Mouse (Mus musculus): ENCODE data around the gene Cutc. TPM values are rescaled to one million over a fixed set of nuclear protein-coding genes. Genes with fewer than 3 reads are reported as not detected.

Gene Cutc
- polyA plus RNA-seq, 1 experiment from 2014 or later: 16.3 TPM

Other genes starting within 250 kb of the Cutc start
- 57.5 and 63.9 TPM in 2 replicates for gene Got1, start 228.4 kb upstream of the Cutc start, polyA plus RNA-seq (2016; fragmentation: Nextera tagmentation; extraction: Ambion mirVana)
- gene Nkx2-3, start 140.7 kb upstream of the Cutc start, polyA plus RNA-seq (2016; fragmentation: Nextera tagmentation; extraction: Ambion mirVana): 2.4 TPM in 2 replicates
- gene Slc25a28, start 78.1 kb upstream of the Cutc start, polyA plus RNA-seq (2016; fragmentation: Nextera tagmentation; extraction: Ambion mirVana): 11.3 and 12.4 TPM in 2 replicates
- gene Entpd7, start 63.3 kb upstream of the Cutc start, polyA plus RNA-seq (2016; fragmentation: Nextera tagmentation; extraction: Ambion mirVana): 8.6 and 8.8 TPM in 2 replicates
- 15.1 and 15.7 TPM in 2 replicates for gene Cox15, start within 50 bp of the Cutc start, polyA plus RNA-seq (2016; fragmentation: Nextera tagmentation; extraction: Ambion mirVana)
- not detected in 2 replicates for gene Abcc2, start 29.2 kb downstream of the Cutc start, polyA plus RNA-seq (2016; fragmentation: Nextera tagmentation; extraction: Ambion mirVana)
- 17.6 and 18.4 TPM in 2 replicates for gene Dnmbp, start 187.2 kb downstream of the Cutc start, polyA plus RNA-seq (2016; fragmentation: Nextera tagmentation; extraction: Ambion mirVana)
- gene Cpn1, start 233.6 kb downstream of the Cutc start, polyA plus RNA-seq (2016; fragmentation: Nextera tagmentation; extraction: Ambion mirVana): 0.21 and 0.48 TPM in 2 replicates